Mouse (Mus musculus): ENCODE measurements around the gene Chka.
A peak's percentile ranks its signal among the peaks of the same experiment; 100 is the strongest.

Chka gene

DNA sequence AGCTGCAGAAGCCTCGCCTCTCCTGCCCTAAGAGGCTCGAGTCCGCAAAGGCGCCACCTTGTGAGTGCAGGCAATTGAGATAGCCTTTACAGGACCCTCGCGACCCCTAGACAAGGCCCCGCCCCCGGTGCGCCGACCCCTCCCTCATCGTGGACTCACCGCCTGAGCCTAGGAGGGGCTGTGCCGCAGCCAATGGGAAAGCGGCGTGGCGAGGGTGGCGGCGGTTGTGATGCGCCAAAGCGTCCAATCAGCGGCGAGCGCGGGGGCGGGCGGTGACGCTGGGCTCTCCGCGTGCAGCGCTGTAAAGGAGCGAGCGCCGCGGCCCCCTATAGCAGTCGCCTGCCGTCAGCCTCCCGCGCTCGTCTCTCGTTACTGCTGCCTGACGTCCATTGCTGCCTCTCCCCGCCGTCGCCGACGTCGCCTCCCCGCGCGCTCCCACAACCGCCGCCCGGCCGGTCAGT lies at the start of gene Chka:
Gene Chka (plus strand): TSS at position 272 of the 461 bp plus-strand sequence.
- DNase-seq (ENCODE audit: inconsistent ontology term): peak; percentile 98

GRCm38 (mm10) chr19:3805526-3805925 lies 46.0 kb upstream of the Chka start:
- no peak for DNase-seq (ENCODE audit: inconsistent ontology term)

GRCm38 (mm10) chr19:3810536-3811233 lies 40.9 kb upstream of the Chka start:
- DNase-seq (ENCODE audit: inconsistent ontology term): no peak

GRCm38 (mm10) chr19:3814461-3814860 lies 37.1 kb upstream of the Chka start:
- DNase-seq (ENCODE audit: inconsistent ontology term): no peak

DNA sequence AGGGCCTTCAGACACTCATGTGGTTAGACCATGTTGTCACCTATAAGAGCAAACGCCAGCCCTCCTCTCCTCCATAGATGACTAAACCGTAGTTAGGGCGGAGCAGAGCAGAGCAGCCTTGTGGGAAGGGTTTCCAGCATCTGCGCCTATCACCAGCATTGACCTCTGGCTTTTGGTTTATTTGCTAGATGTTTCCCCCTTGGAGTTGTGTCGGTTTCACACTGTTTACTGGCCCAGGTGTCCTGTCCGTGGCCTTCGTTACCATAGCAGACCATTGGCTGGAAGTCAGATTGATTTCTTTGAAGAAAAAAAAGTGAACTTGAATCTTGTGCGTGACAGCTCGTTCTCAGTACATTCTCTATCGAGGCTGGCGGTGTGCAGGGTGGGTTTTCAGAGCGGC lies 35.7 kb upstream of the Chka start:
- DNase-seq (ENCODE audit: inconsistent ontology term): no peak

DNA sequence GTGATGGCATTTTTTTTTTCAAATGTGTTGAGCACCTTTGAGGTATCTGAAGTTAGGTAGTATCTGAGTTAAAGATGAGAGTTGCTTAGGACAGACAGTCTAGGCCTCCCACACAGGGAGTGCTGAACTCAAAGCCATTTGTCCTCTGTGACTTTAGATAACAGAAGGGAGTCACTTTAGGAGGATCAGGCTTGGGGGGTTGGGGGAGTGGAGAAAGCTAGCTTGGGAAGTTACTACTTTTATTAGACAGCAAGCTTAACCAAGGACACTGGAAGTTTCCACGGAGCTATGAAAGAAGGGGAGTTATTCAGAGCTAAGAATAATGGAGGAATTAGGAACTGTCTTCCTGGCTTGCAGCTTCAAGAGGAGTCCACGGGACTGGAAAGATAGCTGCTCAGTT lies 32.5 kb upstream of the Chka start:
- DNase-seq (ENCODE audit: inconsistent ontology term): no peak

DNA sequence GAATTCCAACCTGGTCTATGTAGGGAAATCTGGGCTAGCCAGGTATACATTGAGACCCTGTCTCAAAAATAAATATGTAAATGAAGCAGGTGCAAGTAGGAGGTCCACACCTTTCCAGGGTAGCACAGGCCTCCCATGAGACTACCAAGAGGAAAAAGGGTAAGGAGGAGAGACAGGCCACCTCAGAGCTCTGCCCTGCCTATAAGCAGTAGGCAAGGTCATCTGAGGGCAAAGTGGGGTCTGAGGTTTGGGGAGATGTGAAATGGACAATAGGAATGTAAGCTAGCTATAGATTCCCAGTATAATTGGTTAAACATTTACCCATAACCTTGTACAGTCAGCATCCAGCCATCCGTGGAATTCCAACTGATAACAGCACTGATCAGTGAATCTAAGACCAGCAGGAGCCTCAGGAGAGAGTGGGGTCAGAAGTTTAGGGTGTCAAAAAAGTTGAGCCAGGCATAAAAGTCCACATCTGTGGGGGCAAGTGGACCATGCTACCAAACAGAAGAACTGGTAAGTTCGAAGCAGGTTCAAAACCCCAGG lies 31.6 kb upstream of the Chka start:
- no peak for DNase-seq (ENCODE audit: inconsistent ontology term)

- DNase-seq (ENCODE audit: inconsistent ontology term): no peak
Observed at GRCm38 (mm10) chr19:3825044-3825443, 26.5 kb upstream of the Chka start.

DNA sequence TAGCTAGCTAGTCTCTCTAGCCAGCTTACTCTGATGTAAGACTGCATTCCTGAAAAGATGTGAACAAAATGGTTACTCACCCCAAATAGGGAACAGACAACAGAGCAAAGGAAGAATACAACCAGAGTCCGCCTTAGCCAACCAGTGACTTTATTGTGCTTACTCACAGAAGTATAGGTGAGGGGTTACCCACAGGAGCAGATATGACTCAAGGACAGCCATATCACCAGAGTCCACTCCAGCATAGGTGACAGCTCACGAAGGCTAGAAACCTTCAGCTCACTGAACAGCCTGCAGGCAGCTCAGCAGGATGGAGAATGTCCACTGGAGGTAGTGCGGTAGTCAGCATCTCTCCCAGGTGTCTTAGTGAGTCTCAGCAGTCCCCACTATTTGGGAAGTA lies 21.7 kb upstream of the Chka start:
- DNase-seq (ENCODE audit: inconsistent ontology term): no peak

DNA sequence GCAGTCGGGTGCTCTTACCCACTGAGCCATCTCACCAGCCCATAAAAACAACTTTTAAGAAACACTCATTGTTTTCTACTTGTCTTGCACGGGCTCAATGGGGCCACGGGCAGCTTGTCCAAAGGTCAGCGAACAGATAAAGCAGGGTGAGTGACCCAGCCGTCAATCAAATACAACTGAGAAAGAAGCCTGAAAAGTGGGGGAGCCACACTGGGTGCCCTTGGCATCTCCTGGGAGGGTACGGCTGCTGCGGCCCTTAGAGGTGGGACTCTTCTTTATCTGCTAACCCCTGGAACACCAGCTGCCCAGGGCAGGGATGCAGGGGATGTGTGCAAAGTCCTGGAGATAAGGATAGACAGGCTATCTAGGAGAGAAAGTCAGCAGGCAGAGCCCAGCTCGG lies 19.9 kb upstream of the Chka start:
- DNase-seq (ENCODE audit: inconsistent ontology term): no peak

- DNase-seq (ENCODE audit: inconsistent ontology term): peak; percentile 96
Observed at GRCm38 (mm10) chr19:3832851-3833353, 18.7 kb upstream of the Chka start.

DNA sequence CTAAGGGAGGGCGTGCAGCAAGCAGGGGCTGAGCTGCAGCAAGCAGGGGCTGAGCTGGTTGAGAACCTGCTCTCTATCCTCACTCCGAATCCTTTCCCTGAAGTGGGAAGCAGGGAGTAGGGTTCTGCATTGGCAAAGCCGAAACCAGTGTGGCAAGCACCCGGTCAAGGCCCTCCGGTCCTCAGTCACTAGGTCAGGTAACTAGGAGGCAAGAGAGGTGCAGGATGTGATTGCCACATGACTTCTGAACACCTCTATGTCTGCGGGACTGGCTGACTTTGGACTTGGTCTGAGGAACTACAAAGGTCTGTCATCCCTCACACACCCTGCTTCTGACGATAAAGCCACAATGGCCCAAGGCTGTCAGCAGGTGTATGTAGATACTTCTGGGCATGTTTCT lies 17.3 kb upstream of the Chka start:
- no peak for DNase-seq (ENCODE audit: inconsistent ontology term)

- DNase-seq (ENCODE audit: inconsistent ontology term): no peak
Observed at GRCm38 (mm10) chr19:3836791-3837190, 14.8 kb upstream of the Chka start.

GRCm38 (mm10) chr19:3838931-3839330 lies 12.6 kb upstream of the Chka start:
- no peak for DNase-seq (ENCODE audit: inconsistent ontology term)

DNA sequence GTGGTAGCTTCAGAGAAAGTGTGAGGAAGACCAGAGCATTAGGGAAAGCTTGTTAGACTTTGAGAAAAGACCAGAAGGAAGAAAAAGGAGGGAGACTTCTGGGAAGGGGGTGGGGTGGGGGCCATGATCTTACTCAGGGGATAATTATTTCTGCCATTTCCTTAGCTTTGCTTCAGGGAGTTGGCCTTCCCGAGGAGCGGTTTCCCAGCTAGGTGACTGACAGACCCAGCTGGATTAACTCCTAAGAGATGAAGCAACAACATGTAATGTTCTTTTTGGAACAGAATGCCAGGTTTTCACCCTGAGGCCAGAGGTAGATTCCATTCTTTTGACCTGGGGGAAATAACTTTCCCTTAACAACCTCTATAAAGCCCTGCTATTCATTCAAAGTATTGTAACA lies 11.9 kb upstream of the Chka start:
- DNase-seq (ENCODE audit: inconsistent ontology term): no peak

DNA sequence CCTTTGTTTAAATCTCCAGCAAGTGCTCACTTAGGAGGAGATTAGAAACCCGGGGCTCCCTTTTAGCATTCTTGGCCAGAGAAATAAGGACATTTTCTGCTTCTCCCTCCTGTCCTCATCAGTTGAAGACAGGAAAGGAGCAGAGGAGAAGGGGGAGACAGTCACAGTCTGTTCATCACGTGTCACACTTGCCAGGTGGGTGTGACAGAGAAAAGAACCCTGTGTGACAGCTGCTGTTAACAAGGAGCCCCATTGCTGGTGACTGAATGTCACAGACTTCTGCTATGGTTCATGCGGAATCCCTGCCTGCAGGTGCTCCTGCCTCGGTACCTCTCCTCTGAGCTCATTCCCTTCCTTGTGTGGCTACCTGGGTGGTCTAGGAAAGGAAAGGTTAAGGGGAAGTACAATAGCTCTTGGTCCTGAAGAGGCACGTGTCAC lies 11.3 kb upstream of the Chka start:
- no peak for DNase-seq (ENCODE audit: inconsistent ontology term)

DNA sequence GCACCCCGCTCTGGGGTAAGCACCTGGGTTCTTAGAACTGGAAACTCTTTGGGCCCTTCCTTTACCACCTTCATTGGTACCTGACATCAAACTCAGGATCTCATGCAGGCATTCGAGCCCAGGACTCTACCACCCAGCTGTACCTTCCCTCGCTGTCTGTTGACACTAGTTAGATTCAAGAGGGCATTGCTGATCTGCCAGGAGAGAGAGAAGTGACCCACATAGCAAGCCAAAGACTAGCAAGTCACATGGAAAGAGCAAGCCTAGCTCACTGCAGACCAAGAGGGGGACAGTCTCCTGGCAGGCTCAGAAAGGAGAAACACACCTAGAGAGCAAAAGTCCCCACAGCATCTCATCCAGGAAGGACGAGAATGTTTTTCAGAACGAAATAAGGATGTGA lies 10.9 kb upstream of the Chka start:
- no peak for DNase-seq (ENCODE audit: inconsistent ontology term)

DNA sequence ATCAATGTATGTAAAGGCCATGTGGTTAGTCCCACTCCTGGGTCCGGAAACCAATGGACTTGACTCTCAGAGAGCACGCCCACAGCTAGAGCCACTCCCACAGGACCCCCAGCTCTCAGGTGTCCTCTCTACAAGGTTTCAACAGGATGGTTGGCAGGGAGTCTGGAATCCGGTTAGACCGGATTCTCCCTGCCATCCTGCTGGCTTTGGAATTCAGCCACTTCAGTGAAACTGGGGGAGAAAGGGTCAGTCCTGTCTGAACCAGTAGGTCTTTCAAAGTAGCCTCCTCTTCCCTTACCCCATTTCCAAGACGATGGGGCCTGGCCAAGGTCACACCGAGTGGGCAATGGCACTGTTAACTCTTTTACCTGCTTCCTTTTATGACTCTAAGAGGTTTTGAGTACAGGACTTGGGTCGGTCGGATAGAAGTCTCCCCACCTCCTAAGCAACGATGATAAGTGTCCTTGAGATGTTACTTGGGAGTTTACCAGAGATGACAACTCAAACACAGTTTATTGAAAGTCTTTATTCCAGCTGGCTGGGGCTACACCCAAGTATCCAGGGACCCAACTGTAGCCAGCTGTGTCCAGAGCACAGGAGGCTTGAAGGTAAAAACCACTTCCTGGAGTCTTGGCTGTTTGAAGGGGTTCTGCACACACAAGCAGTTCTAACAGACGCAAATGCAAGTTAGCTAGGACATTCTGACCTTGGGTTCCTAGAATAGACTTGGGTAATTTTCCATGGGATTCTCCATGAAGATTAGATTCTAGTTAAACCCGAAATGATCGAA lies 9.0 kb upstream of the Chka start:
- no peak for DNase-seq (ENCODE audit: inconsistent ontology term)

- DNase-seq (ENCODE audit: inconsistent ontology term): no peak
Observed at GRCm38 (mm10) chr19:3843629-3844028, 7.9 kb upstream of the Chka start.

GRCm38 (mm10) chr19:3844836-3845235 lies 6.7 kb upstream of the Chka start:
- no peak for DNase-seq (ENCODE audit: inconsistent ontology term)

GRCm38 (mm10) chr19:3845339-3845738 lies 6.2 kb upstream of the Chka start:
- no peak for DNase-seq (ENCODE audit: inconsistent ontology term)

GRCm38 (mm10) chr19:3845803-3846406 lies 5.7 kb upstream of the Chka start:
- no peak for DNase-seq (ENCODE audit: inconsistent ontology term)

Data from Muller cell, postnatal 12 days (primary cell).